Mouse (Mus musculus): Measurements from ENCODE around the gene Clip2. TPM values are rescaled to one million over a fixed set of nuclear protein-coding genes. Genes with fewer than 3 reads are reported as not detected.

The Clip2 gene
- polyA plus RNA-seq, 1 experiment = 23.4 TPM

DNA sequence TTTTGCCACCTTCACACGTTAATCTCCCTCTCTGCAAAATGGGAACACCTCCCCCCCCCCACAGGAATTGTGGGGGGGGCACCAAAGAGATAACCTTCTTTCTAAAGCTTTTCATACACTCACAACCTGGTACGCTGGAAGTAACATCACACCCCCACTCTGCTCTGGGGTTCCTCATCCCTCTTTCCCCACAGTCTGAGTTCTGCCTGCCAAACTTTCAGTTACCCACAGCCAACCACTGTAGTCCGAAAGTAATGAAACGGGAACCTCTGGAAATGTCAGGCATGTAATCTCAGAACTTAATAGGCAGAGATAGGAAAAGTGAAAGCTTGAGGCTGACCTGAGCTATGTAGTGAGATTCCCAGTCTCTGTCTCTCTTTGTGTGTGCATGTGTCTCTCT is 15.2 kb upstream of the Clip2 start:
- H3K4me1 ChIP-seq (replicated peaks; ENCODE audit: control insufficient read depth, insufficient read depth, low read length) = peaks cover 11% of the 10 kb centered on the region
- TF ChIP-seq POLR2A (IDR thresholded peaks at IDR 0.05; ENCODE audit: control insufficient read depth, extremely low read depth, insufficient read depth, low read length, poor library complexity) (no peak), CTCF (IDR thresholded peaks at IDR 0.05; ENCODE audit: borderline replicate concordance, control insufficient read depth, extremely low read depth, insufficient read depth, low read length, poor library complexity) (no peak)
- H3K27me3 ChIP-seq (ENCODE audit: control insufficient read depth, insufficient read depth, low read length) = no peaks in the 10 kb centered on the region
- no peak for DNase-seq
- WGBS = 88% methylated on average over 4 of the region's 4 CpGs
- no peaks in the 10 kb centered on the region for H3K36me3 ChIP-seq (ENCODE audit: control insufficient read depth, insufficient read depth, low read length)
- no peak overlapping the region for H3K27ac ChIP-seq (ENCODE audit: control insufficient read depth, insufficient read depth, low read length)
- H3K4me3 ChIP-seq (ENCODE audit: control insufficient read depth, insufficient read depth, low read length) = no peak overlapping the region

DNA sequence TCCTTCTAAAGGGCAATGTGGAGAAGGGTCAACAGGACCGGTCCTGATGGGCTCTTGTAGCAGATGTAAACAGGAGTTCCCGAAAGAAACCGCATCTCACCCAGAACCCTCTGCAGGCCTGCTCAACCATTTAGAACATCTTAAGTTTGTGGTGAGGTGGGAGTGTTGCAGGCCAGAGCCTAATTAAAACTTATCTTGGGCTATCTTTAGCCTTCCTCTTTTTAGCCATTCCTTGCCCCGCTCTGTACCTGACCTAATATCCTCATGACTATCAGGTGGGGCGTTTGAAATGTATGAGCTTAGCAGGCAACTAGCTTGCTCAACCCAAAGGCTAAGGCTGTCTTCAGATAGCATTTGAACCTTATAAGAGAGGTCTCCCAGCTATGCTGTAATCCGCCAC is 13.5 kb upstream of the Clip2 start:
- Histone ChIP-seq H3K36me3 (ENCODE audit: control insufficient read depth, insufficient read depth, low read length) (no peaks in the 10 kb centered on the region), H3K4me1 (replicated peaks; ENCODE audit: control insufficient read depth, insufficient read depth, low read length) (peaks cover 6% of the 10 kb centered on the region), H3K4me3 (ENCODE audit: control insufficient read depth, insufficient read depth, low read length) (no peak overlapping the region), H3K27ac (ENCODE audit: control insufficient read depth, insufficient read depth, low read length) (no peak overlapping the region), H3K27me3 (ENCODE audit: control insufficient read depth, insufficient read depth, low read length) (no peaks in the 10 kb centered on the region)
- no peak for TF ChIP-seq CTCF (IDR thresholded peaks at IDR 0.05; ENCODE audit: borderline replicate concordance, control insufficient read depth, extremely low read depth, insufficient read depth, low read length, poor library complexity)
- no peak for TF ChIP-seq POLR2A (IDR thresholded peaks at IDR 0.05; ENCODE audit: control insufficient read depth, extremely low read depth, insufficient read depth, low read length, poor library complexity)
- WGBS = 95% methylated on average over 6 of the region's 6 CpGs
- no peak for DNase-seq

GRCm38 (mm10) chr5:134564272-134564671 is 12.0 kb upstream of the Clip2 start:
- no peaks in the 10 kb centered on the region for H3K36me3 ChIP-seq (ENCODE audit: control insufficient read depth, insufficient read depth, low read length)
- H3K4me1 ChIP-seq (replicated peaks; ENCODE audit: control insufficient read depth, insufficient read depth, low read length) = peaks cover 6% of the 10 kb centered on the region
- WGBS = 95% methylated on average over 2 of the region's 2 CpGs
- H3K27ac ChIP-seq (ENCODE audit: control insufficient read depth, insufficient read depth, low read length) = no peak overlapping the region
- DNase-seq = no peak
- H3K4me3 ChIP-seq (ENCODE audit: control insufficient read depth, insufficient read depth, low read length) = no peak overlapping the region
- no peaks in the 10 kb centered on the region for H3K27me3 ChIP-seq (ENCODE audit: control insufficient read depth, insufficient read depth, low read length)
- TF ChIP-seq POLR2A (IDR thresholded peaks at IDR 0.05; ENCODE audit: control insufficient read depth, extremely low read depth, insufficient read depth, low read length, poor library complexity) (no peak), CTCF (IDR thresholded peaks at IDR 0.05; ENCODE audit: borderline replicate concordance, control insufficient read depth, extremely low read depth, insufficient read depth, low read length, poor library complexity) (no peak)

DNA sequence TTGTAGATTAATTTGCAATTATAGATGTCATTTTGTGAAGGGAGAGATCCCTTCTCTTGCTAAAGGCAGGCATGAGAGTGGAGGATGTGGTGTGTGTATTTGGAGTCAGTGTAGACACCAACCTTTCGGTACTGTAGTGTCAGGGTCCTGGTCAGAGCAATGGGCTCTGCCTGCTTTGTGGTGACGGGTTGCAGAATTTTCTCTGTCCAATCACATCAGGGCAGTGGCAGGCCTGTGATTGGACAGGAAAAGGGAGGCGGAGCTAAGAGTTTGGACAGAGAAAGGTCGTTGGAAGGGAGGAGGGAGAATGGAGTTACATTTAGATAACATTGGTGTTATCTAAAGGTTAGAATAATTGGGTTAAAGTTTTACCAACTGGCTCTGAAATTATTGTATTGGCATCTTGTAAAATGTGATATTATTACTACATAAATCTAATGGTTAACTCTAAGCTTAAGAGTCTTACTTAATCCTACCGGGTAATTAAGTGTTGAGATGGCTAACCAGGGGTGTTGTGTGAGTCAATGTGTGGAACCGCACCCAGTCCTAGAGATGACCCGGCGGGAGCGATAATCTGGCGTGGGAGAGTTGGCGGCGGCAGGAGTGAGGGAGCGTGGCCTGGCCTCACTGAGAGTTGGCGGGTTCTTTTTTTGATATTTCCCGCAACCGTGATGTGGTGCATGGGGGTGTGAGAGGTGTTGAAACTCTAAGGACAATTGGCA is 8.4 kb upstream of the Clip2 start:
- H3K27me3 ChIP-seq (ENCODE audit: control insufficient read depth, insufficient read depth, low read length) = no peaks in the 10 kb centered on the region

DNA sequence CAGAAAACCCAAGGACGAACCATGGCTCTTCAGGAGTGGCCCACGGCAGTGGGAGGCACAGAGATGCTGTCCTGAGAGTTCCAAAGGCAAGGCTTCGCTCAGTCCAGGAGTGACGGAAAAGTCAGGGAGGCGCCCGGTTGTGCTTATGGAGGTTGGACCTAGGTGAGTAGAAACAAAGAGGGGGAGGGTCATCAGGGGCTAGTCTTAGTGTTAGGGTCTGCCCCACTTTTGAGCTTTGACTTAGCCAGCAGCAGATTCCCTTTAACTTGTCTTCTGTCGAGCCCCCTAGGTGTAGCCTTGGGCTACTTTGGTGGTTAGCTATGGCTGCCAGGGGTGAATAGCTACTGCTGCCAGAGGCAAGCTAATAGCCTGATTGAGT is 7.8 kb upstream of the Clip2 start, which contains the start of gene Syna:
Gene Syna (minus strand): TSS at position 101 of the 379 bp plus-strand sequence.
- Histone ChIP-seq H3K4me1 (replicated peaks; ENCODE audit: control insufficient read depth, insufficient read depth, low read length) (0 out of 2 replicates have a peak, but pooled peaks cover 3% of the 10 kb centered on the region), H3K4me3 (ENCODE audit: control insufficient read depth, insufficient read depth, low read length) (no peak within 1 kb of the TSS), H3K27me3 (ENCODE audit: control insufficient read depth, insufficient read depth, low read length) (no peaks in the 10 kb centered on the region), H3K27ac (ENCODE audit: control insufficient read depth, insufficient read depth, low read length) (no peak within 1 kb of the TSS), H3K36me3 (ENCODE audit: control insufficient read depth, insufficient read depth, low read length) (no peaks in the 10 kb centered on the region)
- no peak for DNase-seq
- WGBS = 94% methylated on average over 7 of the region's 7 CpGs
- TF ChIP-seq CTCF (IDR thresholded peaks at IDR 0.05; ENCODE audit: borderline replicate concordance, control insufficient read depth, extremely low read depth, insufficient read depth, low read length, poor library complexity) (no peak), POLR2A (IDR thresholded peaks at IDR 0.05; ENCODE audit: control insufficient read depth, extremely low read depth, insufficient read depth, low read length, poor library complexity) (no peak)

More for the DNA sequence above, 8.4 kb upstream of the Clip2 start:
- TF ChIP-seq POLR2A (IDR thresholded peaks at IDR 0.05; ENCODE audit: control insufficient read depth, extremely low read depth, insufficient read depth, low read length, poor library complexity) = no peak
- TF ChIP-seq CTCF (IDR thresholded peaks at IDR 0.05; ENCODE audit: borderline replicate concordance, control insufficient read depth, extremely low read depth, insufficient read depth, low read length, poor library complexity) = no peak
- 0 out of 2 replicates have a peak, but pooled peaks cover 3% of the 10 kb centered on the region for H3K4me1 ChIP-seq (replicated peaks; ENCODE audit: control insufficient read depth, insufficient read depth, low read length)
- H3K36me3 ChIP-seq (ENCODE audit: control insufficient read depth, insufficient read depth, low read length) = no peaks in the 10 kb centered on the region
- no peak overlapping the region for H3K27ac ChIP-seq (ENCODE audit: control insufficient read depth, insufficient read depth, low read length)
- DNase-seq = no peak
- H3K4me3 ChIP-seq (ENCODE audit: control insufficient read depth, insufficient read depth, low read length) = no peak overlapping the region
- 90% methylated on average over 16 of the region's 16 CpGs for WGBS

- Histone ChIP-seq H3K4me1 (replicated peaks; ENCODE audit: control insufficient read depth, insufficient read depth, low read length) (peaks cover 15% of the 10 kb centered on the region), H3K36me3 (ENCODE audit: control insufficient read depth, insufficient read depth, low read length) (no peaks in the 10 kb centered on the region), H3K4me3 (ENCODE audit: control insufficient read depth, insufficient read depth, low read length) (no peak overlapping the region), H3K27me3 (ENCODE audit: control insufficient read depth, insufficient read depth, low read length) (no peaks in the 10 kb centered on the region), H3K27ac (ENCODE audit: control insufficient read depth, insufficient read depth, low read length) (no peak overlapping the region)
- no peak for TF ChIP-seq POLR2A (IDR thresholded peaks at IDR 0.05; ENCODE audit: control insufficient read depth, extremely low read depth, insufficient read depth, low read length, poor library complexity)
- TF ChIP-seq CTCF (IDR thresholded peaks at IDR 0.05; ENCODE audit: borderline replicate concordance, control insufficient read depth, extremely low read depth, insufficient read depth, low read length, poor library complexity) = no peak
- peak; percentile 35 for DNase-seq
- WGBS = 27% methylated on average over 20 of the region's 20 CpGs
These were observed 3.4 kb upstream of the Clip2 start for GRCm38 (mm10) chr5:134555463-134556164.
